Mouse (Mus musculus): ENCODE measurements around the gene Sync. TPM values are rescaled to one million over a fixed set of nuclear protein-coding genes. Genes with fewer than 3 reads are reported as not detected.

Gene Sync
- polyA plus RNA-seq, 1 experiment from 2014 or later = 1.9 TPM

DNA sequence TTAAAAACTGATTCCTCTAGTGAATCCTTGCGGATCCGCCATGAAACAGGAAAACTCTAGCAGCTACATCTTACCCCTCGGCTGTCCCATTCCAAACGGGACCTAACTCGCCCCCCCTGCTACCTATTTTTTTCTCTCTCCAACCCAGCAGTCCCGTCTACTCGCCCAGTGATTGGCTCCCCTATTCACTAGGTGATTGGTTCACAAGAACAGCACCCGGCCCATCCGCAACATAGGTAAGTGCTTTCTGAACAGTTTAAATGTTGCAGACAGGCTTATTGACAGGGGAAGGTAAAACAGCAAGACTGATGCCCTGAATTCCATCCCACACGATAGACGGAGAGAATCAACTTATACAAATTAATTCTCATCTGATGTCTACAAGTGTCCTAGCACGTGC, 65.8 kb downstream of the Sync start:
- WGBS = 91% methylated on average over 12 of the region's 12 CpGs

GRCm38 (mm10) chr4:129354236-129354635, 66.8 kb downstream of the Sync start:
- WGBS = 85% methylated on average over 15 of the region's 15 CpGs
- Histone ChIP-seq H3K9me3 (no peaks in the 10 kb centered on the region), H3K4me1 (no peaks in the 10 kb centered on the region), H3K36me3 (peaks cover 48% of the 10 kb centered on the region), H3K4me3 (no peak overlapping the region), H3K27me3 (replicated peaks) (no peaks in the 10 kb centered on the region), H3K4me2 (replicated peaks) (no peak overlapping the region), H3K27ac (no peak overlapping the region), H3K9ac (no peak overlapping the region)
- no peak for ATAC-seq (ENCODE audit: low FRiP score, low read depth)

More for the DNA sequence above, 65.8 kb downstream of the Sync start:
- no peak overlapping the region for H3K9ac ChIP-seq
- H3K36me3 ChIP-seq = peaks cover 45% of the 10 kb centered on the region
- H3K9me3 ChIP-seq = no peaks in the 10 kb centered on the region
- H3K4me1 ChIP-seq = no peaks in the 10 kb centered on the region
- H3K27me3 ChIP-seq (replicated peaks) = no peaks in the 10 kb centered on the region
- no peak overlapping the region for H3K27ac ChIP-seq
- ATAC-seq (ENCODE audit: low FRiP score, low read depth) = no peak
- no peak overlapping the region for H3K4me3 ChIP-seq
- no peak overlapping the region for H3K4me2 ChIP-seq (replicated peaks)

GRCm38 (mm10) chr4:129357613-129358163, 70.3 kb downstream of the Sync start:
- no peak overlapping the region for H3K4me3 ChIP-seq
- H3K27me3 ChIP-seq (replicated peaks) = no peaks in the 10 kb centered on the region
- 89% methylated on average over 15 of the region's 15 CpGs for WGBS
- H3K9me3 ChIP-seq = no peaks in the 10 kb centered on the region
- no peak overlapping the region for H3K27ac ChIP-seq
- H3K4me1 ChIP-seq = no peaks in the 10 kb centered on the region
- no peak for ATAC-seq (ENCODE audit: low FRiP score, low read depth)
- no peak overlapping the region for H3K9ac ChIP-seq
- H3K4me2 ChIP-seq (replicated peaks) = no peak overlapping the region
- peaks cover 50% of the 10 kb centered on the region for H3K36me3 ChIP-seq

Small RNA genes within 50 kb of the gene (microRNA-seq; reads per million reads assigned to microRNA genes)
- not detected for gene Gm22994

Other genes starting within 250 kb of the Sync start
- 17.2 and 17.3 TPM in 2 replicates for gene Rnf19b, start 229.3 kb upstream of the Sync start, polyA plus RNA-seq (2016; fragmentation: Nextera tagmentation; extraction: Ambion mirVana)
- 0.68 and 0.79 TPM in 2 replicates for gene Tmem54, start 182.1 kb upstream of the Sync start, polyA plus RNA-seq (2016; fragmentation: Nextera tagmentation; extraction: Ambion mirVana)
- gene Hpca, start 165.6 kb upstream of the Sync start, polyA plus RNA-seq (2016; fragmentation: Nextera tagmentation; extraction: Ambion mirVana) = 19.8 and 21.3 TPM in 2 replicates
- gene Fndc5, start 150.6 kb upstream of the Sync start, polyA plus RNA-seq (2016; fragmentation: Nextera tagmentation; extraction: Ambion mirVana) = 21.7 and 21.8 TPM in 2 replicates
- 20.5 and 21.6 TPM in 2 replicates for gene S100pbp, start 97.9 kb upstream of the Sync start, polyA plus RNA-seq (2016; fragmentation: Nextera tagmentation; extraction: Ambion mirVana)
- 103 and 111 TPM in 2 replicates for gene Yars, start 97.9 kb upstream of the Sync start, polyA plus RNA-seq (2016; fragmentation: Nextera tagmentation; extraction: Ambion mirVana)
- gene C77080, start 26.2 kb upstream of the Sync start, polyA plus RNA-seq (2016; fragmentation: Nextera tagmentation; extraction: Ambion mirVana) = 4.0 and 4.6 TPM in 2 replicates
- 451 and 469 TPM in 2 replicates for gene Rbbp4, start 47.8 kb downstream of the Sync start, polyA plus RNA-seq (2016; fragmentation: Nextera tagmentation; extraction: Ambion mirVana)
- gene Zbtb8os, start 48.1 kb downstream of the Sync start, polyA plus RNA-seq (2016; fragmentation: Nextera tagmentation; extraction: Ambion mirVana) = 34.2 and 38.0 TPM in 2 replicates
- 12.5 and 15.4 TPM in 2 replicates for gene Zbtb8a, start 90.5 kb downstream of the Sync start, polyA plus RNA-seq (2016; fragmentation: Nextera tagmentation; extraction: Ambion mirVana)
- gene Zbtb8b, start 153.2 kb downstream of the Sync start, polyA plus RNA-seq (2016; fragmentation: Nextera tagmentation; extraction: Ambion mirVana) = 4.9 and 5.0 TPM in 2 replicates
- 31.9 and 33.1 TPM in 2 replicates for gene Bsdc1, start 174.0 kb downstream of the Sync start, polyA plus RNA-seq (2016; fragmentation: Nextera tagmentation; extraction: Ambion mirVana)
- not detected in 2 replicates for gene Tssk3, start 203.4 kb downstream of the Sync start, polyA plus RNA-seq (2016; fragmentation: Nextera tagmentation; extraction: Ambion mirVana)
- gene Fam229a, start 203.6 kb downstream of the Sync start, polyA plus RNA-seq (2016; fragmentation: Nextera tagmentation; extraction: Ambion mirVana) = not detected in 2 replicates
- gene Marcksl1, start 226.0 kb downstream of the Sync start, polyA plus RNA-seq (2016; fragmentation: Nextera tagmentation; extraction: Ambion mirVana) = 2,122 and 2,278 TPM in 2 replicates